Mouse (Mus musculus) cerebellum, adult 2 months (tissue): Measurements from ENCODE around the gene Kcnq4.

Source experiments
- CTCF ChIP-seq: fragments of 200-500 bp; IDR thresholded peaks from 2 replicates; pipeline ENCODE4 v1.5.1; 2011; ENCODE audit warnings: low read depth, mild to moderate bottlenecking, control low read depth, low read length, moderate library complexity, borderline replicate concordance; ENCODE audit not compliant: insufficient read depth
- POLR2A ChIP-seq: fragments of 200-500 bp; IDR thresholded peaks from 2 replicates; pipeline ENCODE4 v1.6.1; 2011; ENCODE audit warnings: low read length, control low read depth, borderline replicate concordance; ENCODE audit not compliant: insufficient read depth

DNA sequence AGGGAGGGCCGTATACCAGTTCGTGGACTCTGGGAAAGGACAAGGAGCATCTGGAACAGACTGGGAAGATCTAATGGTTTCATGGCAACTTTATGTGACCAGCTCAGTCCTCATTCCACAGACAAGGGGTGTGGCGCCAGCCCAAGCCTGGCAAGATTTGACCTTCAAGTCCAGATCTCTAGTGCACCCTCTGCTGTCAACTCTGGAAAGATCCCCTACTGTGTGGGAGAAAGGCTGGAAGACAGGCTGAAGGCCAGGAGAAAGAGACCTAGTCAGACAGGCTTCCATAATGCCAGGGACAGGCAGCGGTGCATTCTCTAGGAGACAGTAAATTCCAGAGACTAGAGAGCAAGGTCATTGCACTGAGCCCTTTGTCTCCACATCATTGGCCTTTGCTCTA lies 79.9 kb downstream of the Kcnq4 start:
- TF ChIP-seq CTCF: no peak
- TF ChIP-seq POLR2A: no peak
